Mouse (Mus musculus) olfactory bulb, adult 2 months (tissue): Measurements from ENCODE around the gene Tdo2. TPM values are rescaled to one million over a fixed set of nuclear protein-coding genes. Genes with fewer than 3 reads are reported as not detected.

Source experiments
- H3K27ac ChIP-seq: fragments of 200-500 bp; 2 replicates; pipeline ENCODE4 v1.5.1; 2012; ENCODE audit warnings: low read depth, low read length; ENCODE audit not compliant: insufficient read depth
- H3K4me1 ChIP-seq: fragments of 200-500 bp; 2 replicates; pipeline ENCODE4 v1.6.1; 2012; ENCODE audit warnings: low read length; ENCODE audit not compliant: control insufficient read depth, insufficient read depth
- H3K4me3 ChIP-seq: fragments of 200-500 bp; 2 replicates; pipeline ENCODE4 v1.5.1; 2012; ENCODE audit warnings: mild to moderate bottlenecking, low read depth, low read length, moderate library complexity; ENCODE audit not compliant: insufficient read depth
- CTCF ChIP-seq: fragments of 200-500 bp; IDR thresholded peaks from 2 replicates; pipeline ENCODE4 v1.5.1; 2012; ENCODE audit warnings: low read depth, mild to moderate bottlenecking, low read length, moderate library complexity; ENCODE audit not compliant: insufficient read depth
- POLR2A ChIP-seq: fragments of 200-500 bp; IDR thresholded peaks from 2 replicates; pipeline ENCODE4 v1.6.1; 2012; ENCODE audit warnings: mild to moderate bottlenecking, low read depth, low read length, moderate library complexity; ENCODE audit not compliant: insufficient read depth
- WGBS: fragments of 180-500 bp; shearing (Covaris S2); methylation state at CpG from one replicate; pipeline ENCODE4 v1.1.7; 2018; 5-methylcytosine and 5-hydroxymethylcytosine counted together
- polyA plus RNA-seq: library from polyadenylated mRNA; stranded (reverse); fragments of >200 nt; gene quantifications from 2 replicates; pipeline ENCODE4 v1.2.4, GENCODE M21; 2012; ENCODE audit warnings: low replicate concordance; ENCODE audit not compliant: missing spikeins, insufficient read depth, insufficient read length

Tdo2 gene
- polyA plus RNA-seq: not detected in 2 replicates

DNA sequence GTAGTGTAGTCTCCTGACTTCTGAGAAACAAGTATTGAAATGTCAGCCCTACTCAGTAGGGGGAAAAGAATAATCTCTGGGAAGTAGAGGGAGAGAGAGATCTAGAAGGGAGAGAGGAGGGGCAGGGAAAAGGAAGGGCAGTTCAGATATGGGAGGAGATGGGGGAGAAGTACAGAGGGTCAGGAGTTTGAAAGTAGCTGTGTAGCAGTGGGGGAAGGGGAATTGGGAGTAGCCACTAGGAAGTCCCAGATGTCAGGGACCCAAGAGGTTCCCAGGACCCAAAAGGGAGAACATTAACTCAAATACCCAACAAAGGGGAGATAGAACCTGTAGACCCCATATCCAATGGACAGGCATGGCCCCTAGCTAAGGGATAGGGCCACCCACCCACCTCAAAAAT, at the start of gene Tdo2:
TSS of gene Tdo2 (minus strand) at position 101 of the 400 bp plus-strand sequence.
- no peak within 1 kb of the TSS for H3K4me3 ChIP-seq
- TF ChIP-seq CTCF (no peak), POLR2A (no peak)
- no peaks in the 10 kb centered on the region for H3K4me1 ChIP-seq
- no peak within 1 kb of the TSS for H3K27ac ChIP-seq

DNA sequence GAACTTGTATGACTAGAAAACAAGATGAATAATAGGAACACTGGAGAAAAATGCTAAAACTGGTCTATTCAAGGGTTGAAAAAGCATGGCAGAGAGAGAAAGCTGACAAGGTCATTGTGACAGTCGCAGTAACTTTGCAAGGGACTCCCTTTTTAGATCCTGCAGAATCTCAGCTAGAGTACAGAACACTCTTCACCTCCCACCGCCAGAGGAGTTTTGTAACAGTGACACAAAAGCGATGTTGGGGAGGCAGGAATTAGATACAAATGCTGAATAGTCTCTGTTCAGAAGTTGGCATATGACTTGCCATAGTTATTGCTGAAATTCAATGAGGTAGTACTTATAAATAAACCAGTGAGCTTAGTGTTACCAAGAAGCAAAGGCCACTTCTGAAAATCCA, 47.1 kb upstream of the Tdo2 start:
- Histone ChIP-seq H3K4me1 (no peaks in the 10 kb centered on the region), H3K4me3 (no peak overlapping the region), H3K27ac (no peak overlapping the region)
- 62% methylated on average over 3 of the region's 3 CpGs for WGBS
- TF ChIP-seq POLR2A (no peak), CTCF (no peak)

DNA sequence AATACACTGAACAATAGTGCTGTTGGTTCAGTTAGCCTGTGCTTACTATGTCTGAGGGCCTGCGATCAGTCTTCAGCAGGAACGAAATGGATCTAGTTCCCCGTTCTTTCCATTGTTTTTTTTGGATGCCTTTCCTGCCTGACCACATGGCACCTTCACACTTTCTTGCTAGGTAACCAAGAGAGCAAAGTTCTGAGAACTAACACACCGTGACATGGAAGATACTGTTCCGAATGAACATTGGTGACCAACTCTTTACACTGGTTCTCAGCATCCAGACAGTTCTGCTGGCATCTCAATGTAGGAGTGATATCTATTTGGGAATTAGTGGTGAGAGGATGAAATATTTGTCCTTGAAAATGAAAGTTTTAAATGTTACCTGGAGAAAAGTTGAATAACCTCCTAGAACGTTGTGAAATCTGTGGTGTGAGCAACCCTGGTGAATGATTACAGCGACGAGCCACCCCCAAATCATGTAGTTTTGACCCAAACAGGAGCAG, 46.5 kb upstream of the Tdo2 start:
- Histone ChIP-seq H3K4me1 (no peaks in the 10 kb centered on the region), H3K27ac (no peak overlapping the region), H3K4me3 (no peak overlapping the region)
- 91% methylated on average over 8 of the region's 8 CpGs for WGBS
- TF ChIP-seq CTCF (no peak), POLR2A (no peak)

DNA sequence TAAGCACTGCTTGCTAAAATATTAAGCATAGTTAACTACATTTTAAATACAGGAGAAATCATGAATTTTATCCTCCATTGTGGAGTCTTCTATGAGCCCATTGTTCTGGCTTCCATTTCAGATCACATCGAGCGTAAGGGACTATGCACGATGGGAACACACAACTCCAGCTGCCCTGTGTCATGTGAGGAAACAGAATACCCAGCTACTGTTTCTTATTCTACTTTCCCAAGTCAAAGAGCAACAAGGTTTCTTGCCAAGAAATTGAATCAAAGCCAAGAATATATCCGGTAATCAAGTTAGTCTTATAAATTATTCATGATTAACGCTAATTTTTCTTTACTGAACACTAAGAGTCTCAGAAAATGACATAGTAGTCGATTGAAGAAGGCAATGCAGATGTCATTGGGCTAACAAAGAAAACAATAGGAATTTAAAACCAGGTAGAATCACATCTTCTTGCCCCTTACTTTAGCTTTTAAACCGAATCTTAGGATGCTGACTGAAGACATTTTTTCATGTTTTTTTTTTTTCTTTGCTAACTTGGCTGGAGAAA, 38.2 kb upstream of the Tdo2 start:
- TF ChIP-seq CTCF: no peak
- no peak for TF ChIP-seq POLR2A
- Histone ChIP-seq H3K27ac (no peak overlapping the region), H3K4me1 (no peaks in the 10 kb centered on the region), H3K4me3 (no peak overlapping the region)
- 24% methylated on average over 7 of the region's 7 CpGs for WGBS

DNA sequence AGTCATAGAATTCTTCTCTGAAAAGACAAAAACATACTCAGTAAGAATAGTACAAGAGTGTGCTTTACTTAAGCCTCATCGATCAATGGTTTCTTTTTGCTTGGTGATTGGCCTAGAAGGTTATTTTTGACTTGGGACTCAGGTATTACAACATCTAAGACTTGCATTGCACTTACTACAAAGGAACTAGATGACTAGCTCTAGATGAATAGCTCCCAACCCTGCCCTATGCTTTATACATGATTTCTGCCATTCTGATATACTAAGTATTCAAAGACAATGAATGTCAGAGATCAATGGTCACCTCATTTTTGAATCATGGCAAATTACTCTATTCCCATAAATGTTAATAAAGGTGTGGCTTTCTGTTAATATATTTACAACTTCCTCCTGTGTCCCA, 31.0 kb upstream of the Tdo2 start:
- WGBS: 93% methylated on average over 1 of the region's 1 CpGs
- no peak overlapping the region for H3K27ac ChIP-seq

DNA sequence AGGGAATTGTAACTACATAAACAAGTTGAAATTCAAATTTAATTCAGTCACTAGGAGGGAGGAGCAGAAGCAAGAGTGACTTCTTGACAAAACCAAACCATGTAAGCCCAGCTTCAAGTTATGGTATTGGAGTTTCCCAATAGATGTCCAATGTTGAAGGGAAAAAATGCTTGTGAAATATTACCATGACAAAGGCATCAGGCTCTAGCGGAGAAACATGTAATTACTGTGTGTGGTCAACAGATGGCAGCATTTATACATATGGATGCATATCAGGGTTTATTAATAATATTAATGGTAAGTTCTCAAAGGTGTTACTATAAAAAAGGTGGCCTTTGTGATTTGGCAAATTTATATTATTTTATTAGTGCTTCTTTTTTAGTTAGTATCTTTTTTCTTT, 20.0 kb upstream of the Tdo2 start:
- WGBS: 3% methylated on average over 1 of the region's 1 CpGs
- TF ChIP-seq CTCF (no peak), POLR2A (no peak)
- no peak overlapping the region for H3K4me3 ChIP-seq
- H3K27ac ChIP-seq: no peak overlapping the region
- H3K4me1 ChIP-seq: no peaks in the 10 kb centered on the region

More for the DNA sequence above, 31.0 kb upstream of the Tdo2 start:
- Histone ChIP-seq H3K4me1 (no peaks in the 10 kb centered on the region), H3K4me3 (no peak overlapping the region)
- TF ChIP-seq CTCF: no peak
- TF ChIP-seq POLR2A: no peak

GRCm38 (mm10) chr3:81995371-81995770, 19.4 kb upstream of the Tdo2 start:
- H3K27ac ChIP-seq: no peak overlapping the region
- TF ChIP-seq POLR2A (no peak), CTCF (no peak)
- H3K4me3 ChIP-seq: no peak overlapping the region
- H3K4me1 ChIP-seq: no peaks in the 10 kb centered on the region
- WGBS: 39% methylated on average over 4 of the region's 4 CpGs

DNA sequence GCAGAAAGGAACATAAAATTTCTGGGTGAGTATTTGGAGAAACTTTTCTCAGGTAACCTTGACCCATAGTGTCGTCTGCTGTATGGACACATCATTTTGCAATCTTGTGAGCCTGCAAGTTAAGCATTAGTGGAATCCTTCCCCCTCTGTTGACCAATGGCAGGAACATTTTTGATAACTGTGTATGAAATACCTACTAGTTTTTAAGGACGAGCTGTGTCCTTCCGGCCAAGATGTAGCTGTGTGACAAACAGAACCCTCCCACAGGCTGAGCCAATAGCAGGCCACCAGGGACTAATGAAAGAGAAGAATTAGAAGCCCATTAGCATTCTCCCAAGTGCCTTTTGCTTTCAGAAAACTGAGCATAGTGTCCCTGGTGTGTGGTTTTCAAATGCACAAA, 14.5 kb upstream of the Tdo2 start:
- no peaks in the 10 kb centered on the region for H3K4me1 ChIP-seq
- 63% methylated on average over 3 of the region's 3 CpGs for WGBS
- no peak for TF ChIP-seq POLR2A
- no peak for TF ChIP-seq CTCF
- no peak overlapping the region for H3K4me3 ChIP-seq
- no peak overlapping the region for H3K27ac ChIP-seq

DNA sequence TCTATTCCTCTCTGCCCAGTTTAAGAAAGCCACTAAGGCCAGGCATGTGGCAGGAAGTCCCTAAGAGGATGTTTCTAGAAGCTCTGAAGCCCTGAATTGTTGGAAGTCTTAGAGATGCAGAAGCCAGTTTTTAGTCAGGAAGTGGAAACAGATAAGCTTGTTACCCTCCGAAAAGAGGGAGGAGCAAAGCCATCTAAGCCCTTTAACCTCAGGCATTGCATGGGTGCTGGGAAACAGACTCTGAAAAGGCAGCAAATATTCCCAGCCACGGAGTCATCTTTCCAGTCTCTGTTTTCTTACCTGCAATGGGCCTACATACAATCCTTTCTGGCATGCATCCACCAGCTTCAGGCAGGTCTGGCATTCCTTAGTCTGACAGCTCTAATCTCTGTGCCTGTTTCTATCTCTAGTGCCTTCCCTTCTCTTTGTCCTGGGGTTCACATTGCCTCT, 13.7 kb upstream of the Tdo2 start:
- Histone ChIP-seq H3K27ac (no peak overlapping the region), H3K4me3 (no peak overlapping the region), H3K4me1 (no peaks in the 10 kb centered on the region)
- no peak for TF ChIP-seq CTCF
- TF ChIP-seq POLR2A: no peak
- 66% methylated on average over 2 of the region's 2 CpGs for WGBS
